Mouse (Mus musculus) left cerebral cortex, adult 9 months (tissue): ENCODE data around the gene Slc12a3.

Source experiments
- DNase-seq, 2 experiments: peaks; one replicate each; pipeline ENCODE4 v3.0.0; 2022; ENCODE audit warnings: low spot score in 2 of 2

The Slc12a3 gene

GRCm38 (mm10) chr8:94328932-94329728, at the start of gene Slc12a3:
Gene Slc12a3, plus strand, starts transcription at chr8:94329201.
- no peak for DNase-seq

GRCm38 (mm10) chr8:94280001-94280613, 48.9 kb upstream of the Slc12a3 start:
- DNase-seq, result no peak

GRCm38 (mm10) chr8:94282453-94282985, 46.5 kb upstream of the Slc12a3 start:
- no peak for DNase-seq

DNA sequence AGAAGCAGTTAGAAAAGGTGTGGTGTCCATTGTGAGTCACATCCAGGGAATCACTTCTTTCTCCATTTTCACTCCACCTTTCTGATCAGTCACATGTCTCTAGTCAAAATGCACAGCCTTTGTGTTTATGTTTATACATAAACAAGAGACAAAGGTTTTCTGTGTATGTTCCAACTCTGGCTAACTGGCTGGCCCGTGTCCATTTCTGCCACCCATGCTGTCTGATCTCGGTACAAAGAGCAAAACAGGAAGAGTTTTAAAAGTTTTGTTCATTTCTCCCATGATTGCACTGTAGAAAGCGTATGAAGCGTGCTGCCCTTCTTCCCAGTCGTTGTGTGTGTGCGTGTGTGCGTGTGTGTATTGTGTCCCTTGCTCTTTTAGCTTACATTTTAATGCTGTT, 44.8 kb upstream of the Slc12a3 start:
- DNase-seq, result no peak

DNA sequence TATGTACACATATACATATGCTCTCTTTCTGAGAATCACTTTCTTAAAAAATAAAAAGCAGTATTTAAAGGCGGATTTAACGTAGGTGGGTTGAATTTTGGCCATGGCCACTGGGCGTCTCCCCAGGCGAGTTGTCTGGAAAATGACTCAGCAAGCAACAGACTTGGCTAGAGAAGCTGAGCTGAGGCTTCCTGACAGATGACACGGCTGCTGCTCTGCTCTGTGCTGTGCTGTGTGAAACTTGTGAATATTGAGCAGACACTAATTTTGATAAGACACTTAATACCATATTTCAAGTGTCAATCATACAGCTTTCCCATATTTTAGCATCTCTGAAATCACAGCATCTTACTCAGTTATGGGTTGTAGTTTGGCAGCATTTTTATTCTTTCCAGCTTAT, 38.4 kb upstream of the Slc12a3 start:
- peak in 1 of 2 experiments; percentile 51 for DNase-seq

DNA sequence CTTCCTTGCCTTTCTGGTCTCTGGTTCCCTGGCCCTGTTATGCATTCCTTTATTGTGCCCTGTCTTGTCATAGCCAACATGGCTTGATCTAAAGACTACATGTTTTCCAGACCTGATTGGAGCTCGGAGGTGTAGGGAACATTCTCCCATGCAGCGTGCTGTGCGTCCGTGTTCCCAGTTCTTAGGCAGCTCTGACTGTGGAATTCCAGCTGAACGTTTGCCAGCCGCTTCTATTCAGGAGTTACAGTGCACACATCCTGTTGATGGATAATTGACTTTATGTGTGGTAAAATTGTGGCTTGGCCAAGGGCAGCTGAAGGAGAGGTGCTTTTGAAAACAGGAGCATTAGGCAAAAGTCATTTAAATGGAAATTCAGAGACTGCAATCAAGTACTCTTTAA, 36.9 kb upstream of the Slc12a3 start:
- no peak for DNase-seq

DNA sequence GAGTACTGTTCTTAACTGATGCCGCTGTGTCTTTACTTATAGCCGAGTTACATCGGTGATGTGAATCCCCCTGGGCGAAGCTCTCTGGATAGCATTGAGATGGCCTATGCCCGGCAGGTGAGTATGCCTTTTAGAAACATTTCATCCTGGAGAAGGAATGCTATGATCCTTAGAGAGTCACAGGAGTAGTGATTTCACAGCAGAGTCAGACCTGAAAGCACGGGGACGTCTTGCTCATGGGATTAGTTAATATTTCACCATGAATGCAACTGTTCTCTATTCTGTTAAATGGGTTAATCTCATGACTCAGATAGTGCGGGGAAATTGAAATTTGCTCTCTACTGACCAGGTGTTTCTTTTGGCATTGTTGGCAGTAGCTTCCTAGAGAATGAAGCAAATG, 36.4 kb upstream of the Slc12a3 start:
- no peak for DNase-seq

DNA sequence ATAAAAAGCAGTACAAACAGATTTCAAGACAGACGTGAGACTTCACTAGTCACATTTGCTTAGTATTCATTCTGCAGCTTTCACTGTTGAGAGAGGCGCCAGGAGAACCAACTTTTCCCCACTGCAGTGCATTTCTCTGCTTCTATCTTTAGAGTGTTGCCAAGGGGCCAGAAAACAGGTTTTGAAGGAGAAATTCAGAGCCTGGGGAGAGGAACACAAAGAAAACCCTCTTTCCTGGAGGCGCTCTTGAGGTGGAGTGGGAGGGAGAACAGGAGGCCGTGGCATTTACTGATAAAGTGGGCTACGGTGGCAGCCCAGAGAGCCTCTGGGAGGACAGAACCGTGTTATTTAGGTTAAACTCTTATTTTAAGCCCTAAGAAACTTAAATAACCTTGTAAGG, 33.3 kb upstream of the Slc12a3 start:
- DNase-seq, result peak in 1 of 2 experiments; percentile 42

GRCm38 (mm10) chr8:94296312-94296991, 32.5 kb upstream of the Slc12a3 start:
- no peak for DNase-seq

- DNase-seq, result no peak
These were observed 31.9 kb upstream of the Slc12a3 start for GRCm38 (mm10) chr8:94297101-94297500.

- no peak for DNase-seq
These were observed 28.2 kb upstream of the Slc12a3 start for GRCm38 (mm10) chr8:94300809-94301208.

DNA sequence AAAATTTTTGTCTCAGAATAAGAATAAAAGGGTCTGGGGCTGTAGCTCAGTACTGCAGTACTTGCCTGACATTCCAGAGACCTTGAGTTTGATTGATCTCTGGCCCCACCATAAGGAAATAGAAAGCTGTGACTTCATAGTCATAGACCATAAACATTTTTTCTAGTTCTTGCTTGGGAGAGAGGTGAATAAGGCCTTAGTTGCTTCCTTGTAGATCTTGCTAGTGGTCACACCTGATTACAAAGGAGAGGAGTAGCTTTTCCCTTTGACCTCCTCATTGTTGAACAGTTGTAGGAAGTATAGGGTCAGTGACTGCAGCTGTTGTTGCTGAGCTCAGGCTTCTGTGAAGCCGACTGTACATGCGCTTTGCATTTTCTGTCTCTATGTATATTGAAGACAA, 24.6 kb upstream of the Slc12a3 start:
- DNase-seq, result no peak

- DNase-seq, result no peak
These were observed 21.9 kb upstream of the Slc12a3 start for GRCm38 (mm10) chr8:94306989-94307513.

GRCm38 (mm10) chr8:94307652-94308051, 21.3 kb upstream of the Slc12a3 start:
- no peak for DNase-seq

GRCm38 (mm10) chr8:94314069-94314468, 14.9 kb upstream of the Slc12a3 start:
- DNase-seq, result no peak

DNA sequence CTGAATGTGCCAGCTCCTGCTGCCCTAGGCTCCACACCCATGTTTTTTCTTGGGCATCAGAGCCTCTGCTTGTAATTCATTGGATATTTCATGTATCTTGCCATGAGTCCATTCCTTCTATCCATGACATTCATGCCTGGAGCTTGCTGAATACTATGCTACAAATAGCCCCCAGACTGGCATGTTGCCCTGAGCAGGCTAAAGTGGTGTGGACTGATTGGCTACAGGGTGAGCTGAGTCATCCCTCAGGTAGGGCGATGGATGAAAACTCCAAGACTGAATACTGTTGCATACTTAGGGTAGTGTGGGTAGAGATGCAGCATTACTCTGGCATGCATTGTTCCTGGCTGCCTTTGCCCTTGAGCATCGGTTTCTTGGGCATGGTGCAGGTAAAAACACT, 11.8 kb upstream of the Slc12a3 start:
- no peak for DNase-seq

DNA sequence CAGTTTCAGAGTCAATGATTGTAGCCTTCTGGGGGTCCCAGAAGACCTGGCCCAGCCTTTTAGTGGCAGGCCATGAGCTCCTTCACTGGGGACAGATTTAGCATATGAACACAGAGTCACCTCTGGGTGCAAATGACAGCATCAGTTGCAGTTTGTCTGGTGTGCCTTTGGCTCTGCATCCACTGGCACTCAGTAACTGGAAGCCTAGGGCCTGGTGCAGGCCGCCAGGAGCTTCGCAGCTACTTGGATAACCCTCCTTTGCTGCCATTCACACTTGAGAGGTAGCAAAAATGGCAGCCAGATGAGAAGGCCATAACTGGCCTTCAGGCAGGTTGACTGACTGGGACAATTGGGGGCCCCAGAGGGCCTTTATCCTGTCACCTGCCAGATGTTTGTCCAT, 11.3 kb upstream of the Slc12a3 start:
- no peak for DNase-seq

- DNase-seq, result no peak
These were observed 9.0 kb upstream of the Slc12a3 start for GRCm38 (mm10) chr8:94320036-94320435.

GRCm38 (mm10) chr8:94322083-94322482, 6.9 kb upstream of the Slc12a3 start:
- DNase-seq, result no peak

DNA sequence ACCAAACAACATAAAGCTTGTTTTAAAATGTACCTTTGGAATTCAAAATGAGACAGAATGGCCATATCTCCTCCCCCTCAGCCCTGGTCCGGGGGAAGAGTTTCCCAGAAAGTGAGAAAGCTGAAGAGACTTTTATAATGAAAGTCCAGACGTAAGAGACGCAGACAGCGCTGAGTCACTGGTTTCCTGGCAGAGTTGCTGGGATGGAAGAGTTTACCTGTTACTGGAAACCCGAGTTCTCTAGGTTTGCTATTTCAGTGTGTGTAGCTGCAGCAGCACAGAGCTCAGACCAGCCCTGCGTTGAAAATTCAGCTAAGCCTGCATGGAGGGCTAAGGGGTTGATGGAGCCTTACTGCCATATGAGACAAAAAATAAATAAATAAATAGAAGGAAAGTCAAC, 6.0 kb upstream of the Slc12a3 start:
- DNase-seq, result peak in 1 of 2 experiments; percentile 47

DNA sequence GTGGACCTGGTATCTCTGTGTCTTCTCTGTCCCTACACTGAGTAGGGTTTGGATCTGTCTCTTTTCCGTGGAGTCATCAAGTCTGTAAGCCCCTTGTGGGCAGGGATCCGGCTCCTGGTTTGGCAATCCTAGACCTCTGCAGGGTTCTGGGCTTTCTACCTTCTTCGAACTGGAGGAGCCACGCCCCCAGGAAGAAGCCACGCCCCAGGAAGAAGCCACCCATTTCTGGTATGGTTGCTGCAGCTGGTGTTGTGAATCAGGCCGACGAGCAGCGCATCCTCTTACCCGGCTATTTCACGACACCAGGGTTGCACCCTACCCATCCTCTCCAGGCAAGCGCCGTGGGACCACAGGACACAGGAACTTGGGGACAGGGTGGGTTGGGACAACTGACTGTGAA, 4.9 kb upstream of the Slc12a3 start:
- DNase-seq, result no peak

DNA sequence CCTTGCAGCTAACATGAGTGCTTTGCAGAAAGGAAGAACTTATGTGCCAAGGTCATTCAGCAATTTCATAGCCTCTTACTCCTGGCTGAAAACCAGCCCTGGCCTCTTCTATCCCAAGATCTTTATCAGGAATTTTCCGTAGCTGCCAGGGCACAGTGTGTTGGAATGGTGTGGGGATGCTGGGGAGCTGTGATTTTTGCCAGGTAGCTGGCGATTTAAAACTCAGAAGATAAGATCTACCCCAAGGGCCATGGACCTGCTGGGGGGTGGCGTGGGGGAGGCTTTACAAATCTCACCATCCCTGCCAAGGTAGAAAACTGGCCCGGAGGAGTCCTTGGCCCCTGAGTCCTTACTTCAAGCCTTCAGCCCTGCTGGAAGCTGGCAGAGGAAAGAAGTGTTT, 3.0 kb upstream of the Slc12a3 start:
- DNase-seq, result no peak
